Mouse (Mus musculus) heart, postnatal 36 days (tissue): ENCODE results near the gene Siglec1. TPM values are rescaled to one million over a fixed set of nuclear protein-coding genes. Genes with fewer than 3 reads are reported as not detected.

Source experiments
- DNase-seq, 2 experiments: peaks; one replicate each; pipeline ENCODE4 v3.0.0; 2021 to 2022
- intact Hi-C: fragments of 180-260 bp; cut with DNase I; formaldehyde crosslinking; loops from one replicate; pipeline ENCODE4 v1.15.1; 2025
- microRNA-seq, 2 experiments: library from miRNA; unstranded; fragments of <30 nt; microRNA quantifications; one replicate each; pipeline ENCODE4 v1.2.0; 2021; ENCODE audit warnings: borderline number of aligned reads in 2 of 2
- total RNA-seq, 2 experiments: library from RNA; stranded (reverse); gene quantifications; 2 replicates each; pipeline ENCODE4 v1.2.3; 2021

Siglec1 gene
- total RNA-seq, 2 experiments from 2014 or later, result 1.9 to 4.6 TPM

- intact Hi-C loops, result no loop called here
Observed at GRCm38 (mm10) chr2:131029065-131029935, 57.3 kb downstream of the Siglec1 start.

GRCm38 (mm10) chr2:131026941-131027340 is 59.6 kb downstream of the Siglec1 start:
- DNase-seq, result no peak
- intact Hi-C loops, result no loop called here

More at GRCm38 (mm10) chr2:131029065-131029935, 57.3 kb downstream of the Siglec1 start:
- peak; percentile 26 to 29 for DNase-seq

- no peak for DNase-seq
- intact Hi-C loops, result no loop called here
Observed at GRCm38 (mm10) chr2:131025230-131025629, 61.3 kb downstream of the Siglec1 start.

Small RNA genes within 50 kb of the gene (microRNA-seq; reads per million reads assigned to microRNA genes)
- gene Mir6973b, result 0 reads per million in 2 experiments

Other genes starting within 250 kb of the Siglec1 start
- 10 to 100 TPM; 53.8 to 60.9 TPM for gene 4930402H24Rik, start 180.4 kb downstream of the Siglec1 start, total RNA-seq
- 10 to 100 TPM; 23.9 to 27.0 TPM for gene Atrn, start 180.3 kb downstream of the Siglec1 start, total RNA-seq
- 10 to 100 TPM in 1 of 2 experiments, 1 to 10 TPM in 1; 6.9 to 10.4 TPM for gene Gfra4, start 43.7 kb downstream of the Siglec1 start, total RNA-seq
- gene Adam33, start 23.0 kb downstream of the Siglec1 start, total RNA-seq, result 1 to 10 TPM; 1.7 to 2.2 TPM
- gene Hspa12b, start 40.5 kb upstream of the Siglec1 start, total RNA-seq, result 10 to 100 TPM; 32.1 to 44.1 TPM
- gene Gm11037, start 46.7 kb upstream of the Siglec1 start, total RNA-seq, result not detected
- gene 1700037H04Rik, start 73.3 kb upstream of the Siglec1 start, total RNA-seq, result 10 to 100 TPM in 1 of 2 experiments, 1 to 10 TPM in 1; 9.7 to 12.8 TPM
- gene Cenpb, start 93.3 kb upstream of the Siglec1 start, total RNA-seq, result 10 to 100 TPM; 85.1 to 86.2 TPM
- gene Cdc25b, start 100.2 kb upstream of the Siglec1 start, total RNA-seq, result 1 to 10 TPM; 6.1 to 7.0 TPM
- gene Spef1, start 100.5 kb upstream of the Siglec1 start, total RNA-seq, result 1 to 10 TPM; 5.7 to 6.2 TPM
- 10 to 100 TPM; 31.5 to 36.5 TPM for gene Ap5s1, start 120.3 kb upstream of the Siglec1 start, total RNA-seq
- 10 to 100 TPM; 63.9 to 69.7 TPM for gene Mavs, start 147.3 kb upstream of the Siglec1 start, total RNA-seq
- gene Pank2, start 175.7 kb upstream of the Siglec1 start, total RNA-seq, result 10 to 100 TPM; 20.9 to 25.7 TPM